Mouse (Mus musculus) urinary bladder, postnatal 10 days (tissue): Measurements from ENCODE around the gene Tcf7.
"Not testable (repeated sequence)": the region's sequence is repeated elsewhere in the genome, so short reads cannot be mapped to it uniquely, and the experiment has no call there.

Experiments used
- DNase-seq: peaks from one replicate; pipeline ENCODE4 v3.0.0; 2022; ENCODE audit warnings: low spot score

The Tcf7 gene

GRCm38 (mm10) chr11:52227466-52228226, 55.2 kb downstream of the Tcf7 start:
- DNase-seq = no peak

- no peak for DNase-seq
Observed at GRCm38 (mm10) chr11:52227053-52227452, 55.8 kb downstream of the Tcf7 start.

- DNase-seq = no peak
Observed at GRCm38 (mm10) chr11:52225986-52226599, 56.7 kb downstream of the Tcf7 start.

GRCm38 (mm10) chr11:52223968-52224682, 58.7 kb downstream of the Tcf7 start:
- no peak for DNase-seq

GRCm38 (mm10) chr11:52222891-52223290, 59.9 kb downstream of the Tcf7 start:
- no peak for DNase-seq

GRCm38 (mm10) chr11:52221921-52222320, 60.9 kb downstream of the Tcf7 start:
- DNase-seq = not testable (repeated sequence)

GRCm38 (mm10) chr11:52220282-52220681, 62.5 kb downstream of the Tcf7 start:
- DNase-seq = no peak

- DNase-seq = no peak
Observed at GRCm38 (mm10) chr11:52213887-52214286, 68.9 kb downstream of the Tcf7 start, which contains the start of gene Olfr1371. Gene Olfr1371, minus strand, starts transcription at chr11:52213987.
